Mouse (Mus musculus): Measurements from ENCODE around the gene Tmem200b.

Gene Tmem200b

DNA sequence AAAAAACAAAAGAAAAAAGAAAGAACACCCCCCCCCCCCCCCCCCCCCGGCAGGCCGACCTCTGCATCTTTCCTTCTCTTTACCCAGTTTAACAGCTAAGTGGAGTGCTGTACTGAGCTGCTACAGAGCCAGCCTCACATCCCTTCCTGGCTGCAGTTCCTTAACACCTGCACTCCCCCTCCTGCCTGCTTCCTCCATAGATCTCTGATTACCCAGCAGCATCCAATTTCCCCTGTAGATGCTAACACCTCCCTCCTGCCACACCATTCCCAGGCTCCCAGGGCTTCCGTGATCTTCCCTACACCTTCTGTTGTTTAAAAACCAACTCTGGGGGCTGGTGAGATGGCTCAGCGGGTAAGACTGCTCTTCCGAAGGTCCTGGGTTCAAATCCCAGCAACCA lies 10.1 kb upstream of the Tmem200b start:
- no peak for DNase-seq

GRCm38 (mm10) chr4:131913526-131913925 lies 8.0 kb upstream of the Tmem200b start:
- no peak for DNase-seq

DNA sequence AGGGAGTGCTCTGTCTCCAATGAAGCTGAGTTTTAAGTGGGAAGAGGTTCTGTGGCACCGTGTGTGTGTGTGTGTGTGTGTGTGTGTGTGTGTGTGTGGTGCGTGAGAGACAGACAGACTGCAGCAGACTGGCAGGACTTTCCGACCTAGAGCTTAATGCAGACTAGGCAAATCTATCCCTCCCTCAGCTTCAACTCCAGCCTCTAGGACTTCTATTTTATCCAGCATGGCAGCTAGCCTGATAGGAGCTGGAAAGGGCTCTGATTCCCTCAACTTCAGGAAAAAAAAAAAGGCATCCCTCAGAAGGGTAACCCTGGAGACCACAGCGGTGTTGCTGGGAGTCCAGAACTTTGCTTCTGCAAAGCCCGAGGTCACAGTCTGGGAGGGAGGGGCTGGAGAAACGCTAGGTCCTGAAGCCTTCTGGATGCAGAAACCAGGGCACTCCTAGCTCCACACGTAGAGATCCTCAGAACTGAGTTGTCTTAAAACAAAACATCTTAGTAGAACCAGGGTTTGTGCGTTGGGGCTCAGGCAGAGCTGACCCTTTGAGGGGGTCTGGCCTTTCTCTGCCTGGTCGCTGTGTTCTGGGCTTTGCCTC lies 7.4 kb upstream of the Tmem200b start:
- DNase-seq = no peak

- DNase-seq = no peak
Measured at GRCm38 (mm10) chr4:131914891-131915469, 6.6 kb upstream of the Tmem200b start.

DNA sequence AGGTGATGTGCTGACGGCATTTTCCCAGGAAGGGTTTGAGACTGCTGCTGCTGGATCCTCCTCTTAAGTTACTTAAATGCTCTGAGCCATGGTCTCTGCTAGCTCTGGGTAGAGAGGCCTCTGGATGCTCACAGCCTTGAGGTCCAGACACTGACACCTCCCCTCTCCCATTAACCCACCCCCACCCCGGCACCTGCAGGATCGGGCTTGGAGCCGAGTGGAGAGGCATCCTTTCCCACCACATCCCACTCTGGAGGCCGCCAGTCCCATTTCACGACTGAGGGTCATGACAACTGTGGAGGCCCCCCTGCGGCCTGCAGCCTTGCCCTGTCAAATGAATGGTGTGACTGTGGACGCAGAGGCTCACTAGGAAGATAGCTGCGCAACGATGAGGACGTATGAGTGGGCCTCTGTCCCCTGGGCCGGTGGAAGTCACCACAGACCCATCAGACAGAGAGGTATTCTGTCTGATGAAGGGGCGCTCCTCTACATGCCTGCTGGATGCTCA lies 5.7 kb upstream of the Tmem200b start:
- no peak for DNase-seq

DNA sequence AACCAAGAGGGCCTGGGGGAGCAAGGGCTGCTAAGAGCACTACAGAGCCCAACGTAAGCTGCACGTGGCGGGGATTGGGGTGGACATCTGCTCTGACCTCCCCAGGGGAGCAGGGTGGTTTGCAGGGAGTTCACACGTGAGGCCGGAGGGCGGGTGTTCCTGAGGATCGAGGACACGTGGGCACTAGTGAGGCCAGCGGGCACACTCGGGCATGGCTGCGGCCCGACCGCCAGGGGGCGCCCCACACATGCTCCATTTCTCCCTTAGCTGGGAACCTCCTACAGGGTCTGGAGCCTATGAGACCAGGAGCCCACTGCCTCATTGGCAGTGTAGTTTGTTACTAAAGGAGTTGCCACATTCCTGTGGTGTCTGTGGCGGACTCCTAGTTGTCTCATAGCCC lies 5.1 kb upstream of the Tmem200b start:
- peak; percentile 57 for DNase-seq

- DNase-seq = no peak
Measured at GRCm38 (mm10) chr4:131917010-131917555, 4.5 kb upstream of the Tmem200b start.

- DNase-seq = no peak
Measured at GRCm38 (mm10) chr4:131918026-131918533, 3.5 kb upstream of the Tmem200b start.

- DNase-seq = no peak
Measured at GRCm38 (mm10) chr4:131918711-131919500, 2.7 kb upstream of the Tmem200b start.

- no peak for DNase-seq
Measured at GRCm38 (mm10) chr4:131919506-131920140, 1.9 kb upstream of the Tmem200b start.

DNA sequence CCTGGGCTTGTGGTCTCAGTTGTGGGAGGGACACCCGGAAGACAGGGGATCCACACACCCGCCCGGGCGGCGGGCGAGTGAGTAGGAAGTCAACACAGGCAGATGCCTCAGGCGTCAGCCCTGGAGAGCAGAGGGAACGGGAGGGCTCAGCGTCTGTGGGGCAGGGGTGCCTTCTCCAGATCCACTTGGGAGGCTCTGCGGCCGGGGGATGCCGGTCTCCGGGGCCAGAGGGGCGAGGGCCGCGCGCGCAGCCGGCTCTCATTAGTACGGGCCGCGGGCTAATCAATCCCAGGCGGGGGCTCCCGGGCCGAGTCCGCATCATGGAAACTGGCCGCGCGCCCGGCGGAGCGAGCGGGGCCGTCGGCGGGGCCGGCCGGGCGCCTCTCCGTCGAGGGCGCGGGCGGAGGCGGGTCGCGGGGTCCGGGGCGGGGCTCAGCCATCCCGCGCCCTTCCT lies 1.4 kb upstream of the Tmem200b start:
- DNase-seq = no peak

- DNase-seq = no peak
Measured at GRCm38 (mm10) chr4:131920595-131921351, 798 bp upstream of the Tmem200b start.

- no peak for DNase-seq
Measured at GRCm38 (mm10) chr4:131922404-131922803, 833 bp downstream of the Tmem200b start.

GRCm38 (mm10) chr4:131924096-131924810 lies 2.7 kb downstream of the Tmem200b start:
- no peak for DNase-seq

DNA sequence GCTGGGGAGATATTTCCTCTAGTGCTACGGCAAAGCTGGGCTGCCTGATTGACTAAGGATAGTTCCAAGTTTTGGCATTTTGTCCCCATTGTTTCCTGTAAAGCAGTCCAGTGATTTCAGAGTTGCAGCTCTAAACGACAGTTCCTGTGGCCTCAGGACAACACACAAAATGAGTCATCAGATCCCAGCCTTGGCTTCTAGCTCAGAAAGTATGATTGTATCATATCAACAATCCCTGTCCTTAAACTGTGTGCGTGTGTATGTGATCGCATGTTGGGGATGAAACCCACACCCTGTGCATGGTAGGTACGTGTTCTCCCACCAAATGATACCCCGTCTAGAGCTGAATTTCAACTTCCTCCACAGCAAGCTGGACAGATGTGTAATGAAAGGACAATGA lies 7.6 kb downstream of the Tmem200b start:
- DNase-seq = no peak

GRCm38 (mm10) chr4:131939459-131939858 lies 17.9 kb downstream of the Tmem200b start:
- no peak for DNase-seq

DNA sequence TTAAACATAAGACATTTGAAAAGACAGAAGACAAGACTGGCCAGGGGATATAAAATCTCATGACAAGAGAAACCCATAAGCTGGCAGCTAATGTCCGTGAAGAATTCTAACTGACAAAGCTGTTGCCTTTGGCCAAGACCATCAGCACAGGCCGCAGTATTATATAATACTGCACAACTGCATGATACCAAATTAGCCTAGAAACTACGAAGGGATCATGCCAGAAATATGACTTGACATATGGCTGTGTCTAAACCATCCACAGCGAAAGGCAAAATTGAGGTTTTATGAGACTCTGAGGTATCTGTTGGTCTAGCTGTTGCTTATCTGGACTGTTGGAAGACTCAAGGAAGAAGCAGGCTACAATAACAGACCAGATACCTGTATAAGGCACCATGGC lies 19.3 kb downstream of the Tmem200b start:
- no peak for DNase-seq

DNA sequence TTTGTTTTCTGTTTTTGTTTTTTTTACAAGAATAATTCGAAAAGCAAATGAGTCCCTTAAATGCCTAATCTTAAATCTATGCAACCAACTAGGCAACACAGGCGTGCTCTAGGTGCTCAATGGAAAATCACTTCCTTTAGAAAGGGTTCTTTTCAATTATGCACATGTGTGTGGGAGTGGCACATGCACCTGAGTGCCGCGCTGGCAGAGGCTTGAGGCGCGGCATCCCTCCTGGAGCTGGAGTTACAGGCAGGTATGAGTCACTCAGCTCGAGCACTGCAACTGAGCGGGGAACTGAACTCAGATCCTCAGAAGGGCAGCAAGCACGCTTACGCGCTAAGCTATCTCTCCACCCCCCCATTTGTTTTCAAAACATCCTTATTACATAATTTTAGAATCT lies 26.3 kb downstream of the Tmem200b start:
- no peak for DNase-seq

- no peak for DNase-seq
Measured at GRCm38 (mm10) chr4:131949903-131950302, 28.3 kb downstream of the Tmem200b start.

DNA sequence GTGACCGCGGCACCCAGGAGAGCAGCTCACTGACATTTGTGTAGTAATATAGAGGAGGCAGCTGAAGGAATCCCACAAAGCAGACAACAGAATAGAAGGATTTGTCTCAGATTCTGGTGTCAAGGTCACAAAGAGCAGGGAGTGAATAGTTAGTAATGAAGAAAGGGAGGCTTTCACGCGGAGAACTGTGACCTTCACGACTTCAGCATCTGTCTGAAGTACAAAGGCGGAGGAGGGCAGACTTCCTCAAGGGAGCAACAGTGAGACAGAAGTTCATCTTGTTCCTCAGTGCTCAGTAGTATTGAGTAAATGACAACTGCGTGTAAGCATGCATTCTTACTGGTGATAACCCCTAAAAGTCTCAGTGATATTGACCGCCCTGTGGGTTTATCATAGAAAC lies 29.1 kb downstream of the Tmem200b start:
- DNase-seq = no peak

DNA sequence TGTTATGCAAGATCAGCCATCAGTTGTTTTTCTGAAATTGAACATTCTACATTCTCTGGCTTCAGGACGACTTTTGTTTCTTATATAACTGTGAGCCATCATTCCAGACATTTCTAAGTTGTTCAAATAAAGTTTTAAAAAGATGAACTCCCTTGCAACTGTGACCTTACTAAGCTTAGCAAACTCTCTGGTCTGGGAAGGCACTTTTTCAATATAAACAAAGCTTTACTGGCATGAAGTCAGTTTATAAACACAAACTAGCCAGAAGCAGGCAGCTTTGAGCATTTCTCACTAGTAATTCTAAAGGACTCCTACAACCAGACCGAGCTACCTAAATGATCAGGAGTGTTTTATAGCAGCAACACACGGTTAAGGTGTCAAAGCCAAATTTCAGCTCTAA lies 35.6 kb downstream of the Tmem200b start:
- no peak for DNase-seq

- DNase-seq = no peak
Measured at GRCm38 (mm10) chr4:131968873-131969272, 47.3 kb downstream of the Tmem200b start.
